Mouse (Mus musculus): ENCODE measurements around the gene Cyp8b1. TPM values are rescaled to one million over a fixed set of nuclear protein-coding genes. Genes with fewer than 3 reads are reported as not detected.

The Cyp8b1 gene
- total RNA-seq, 2 experiments from 2014 or later, result not detected

GRCm38 (mm10) chr9:121895392-121895993 is 20.6 kb downstream of the Cyp8b1 start:
- intact Hi-C loops (cut with DNase I), result no loop called here
- DNase-seq (ENCODE audit: low spot score), result peak; percentile 33

GRCm38 (mm10) chr9:121894447-121894846 is 21.7 kb downstream of the Cyp8b1 start:
- intact Hi-C loops (cut with DNase I), result no loop called here
- no peak for DNase-seq (ENCODE audit: low spot score)

GRCm38 (mm10) chr9:121892057-121892687 is 23.9 kb downstream of the Cyp8b1 start:
- no peak for DNase-seq (ENCODE audit: low spot score)
- intact Hi-C loops (cut with DNase I), result no loop called here

DNA sequence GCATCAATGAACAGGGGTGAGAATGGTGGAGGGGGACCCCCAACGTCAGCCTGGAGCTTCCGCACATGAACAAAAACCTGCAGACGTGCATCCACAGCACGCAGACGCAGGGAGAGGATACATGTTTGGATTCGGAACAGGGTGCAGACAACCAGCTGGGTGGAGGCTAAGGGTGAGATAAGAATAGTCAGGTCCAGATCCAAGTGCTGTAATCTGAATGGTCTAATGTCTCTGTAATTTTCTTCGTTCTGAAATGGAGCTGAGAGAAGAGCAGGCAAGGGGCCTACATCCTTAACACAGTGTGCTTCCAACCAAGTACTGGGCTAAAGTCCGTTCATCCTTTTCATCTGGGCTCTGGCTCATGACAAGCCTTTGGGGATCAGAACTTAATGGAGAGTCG is 24.8 kb downstream of the Cyp8b1 start:
- DNase-seq (ENCODE audit: low spot score), result no peak
- intact Hi-C loops (cut with DNase I), result no loop called here

- peak; percentile 71 for DNase-seq (ENCODE audit: low spot score)
- intact Hi-C loops (cut with DNase I), result no loop called here
These were observed 25.6 kb downstream of the Cyp8b1 start for GRCm38 (mm10) chr9:121890441-121890941.

GRCm38 (mm10) chr9:121889927-121890440 is 26.1 kb downstream of the Cyp8b1 start:
- DNase-seq (ENCODE audit: low spot score), result no peak
- intact Hi-C loops (cut with DNase I), result no loop called here

DNA sequence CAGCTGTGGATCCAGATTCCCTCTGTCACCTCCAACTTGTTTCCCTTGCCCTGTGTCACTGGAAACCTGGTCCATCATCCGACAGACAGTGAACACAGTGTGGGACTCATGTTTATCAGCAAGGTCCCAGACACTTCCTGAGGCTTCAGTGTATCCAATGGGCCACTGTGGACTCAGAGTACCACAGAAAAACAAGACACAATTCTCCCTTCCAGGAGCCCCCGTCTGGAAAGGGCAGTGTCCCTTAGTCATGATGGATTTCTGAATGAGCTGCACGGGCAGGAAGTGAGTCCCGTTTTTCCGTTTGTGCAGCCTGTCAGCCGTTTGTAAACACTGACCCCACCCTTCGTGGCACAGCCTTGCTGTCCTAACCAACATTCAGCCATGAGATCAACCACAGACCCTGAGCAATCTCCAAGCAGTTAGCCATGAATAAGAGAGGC is 34.1 kb downstream of the Cyp8b1 start:
- intact Hi-C loops (cut with DNase I), result no loop called here
- peak; percentile 30 for DNase-seq (ENCODE audit: low spot score)

GRCm38 (mm10) chr9:121881301-121881700 is 34.8 kb downstream of the Cyp8b1 start:
- DNase-seq (ENCODE audit: low spot score), result no peak
- intact Hi-C loops (cut with DNase I), result no loop called here

DNA sequence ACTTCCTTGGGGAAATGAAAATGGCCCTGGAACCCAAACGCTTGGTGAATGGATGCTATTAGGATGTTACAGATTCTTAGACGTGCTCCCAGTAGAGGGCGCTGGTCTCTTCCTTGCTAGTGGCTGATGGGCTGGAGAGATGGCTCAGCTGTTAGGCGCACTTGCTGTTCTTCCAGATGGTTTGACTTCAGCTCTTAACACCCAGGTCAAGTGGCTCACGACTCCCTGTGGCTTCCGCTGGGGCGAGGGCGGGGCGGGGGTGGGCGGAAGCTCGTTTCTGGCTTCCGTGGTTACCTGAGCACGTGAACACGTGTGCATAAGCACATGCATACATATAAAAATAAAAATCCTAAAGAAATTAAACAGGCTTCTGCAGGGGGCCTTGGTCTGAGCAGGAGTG is 35.3 kb downstream of the Cyp8b1 start:
- DNase-seq (ENCODE audit: low spot score), result peak; percentile 46
- intact Hi-C loops (cut with DNase I), result no loop called here

DNA sequence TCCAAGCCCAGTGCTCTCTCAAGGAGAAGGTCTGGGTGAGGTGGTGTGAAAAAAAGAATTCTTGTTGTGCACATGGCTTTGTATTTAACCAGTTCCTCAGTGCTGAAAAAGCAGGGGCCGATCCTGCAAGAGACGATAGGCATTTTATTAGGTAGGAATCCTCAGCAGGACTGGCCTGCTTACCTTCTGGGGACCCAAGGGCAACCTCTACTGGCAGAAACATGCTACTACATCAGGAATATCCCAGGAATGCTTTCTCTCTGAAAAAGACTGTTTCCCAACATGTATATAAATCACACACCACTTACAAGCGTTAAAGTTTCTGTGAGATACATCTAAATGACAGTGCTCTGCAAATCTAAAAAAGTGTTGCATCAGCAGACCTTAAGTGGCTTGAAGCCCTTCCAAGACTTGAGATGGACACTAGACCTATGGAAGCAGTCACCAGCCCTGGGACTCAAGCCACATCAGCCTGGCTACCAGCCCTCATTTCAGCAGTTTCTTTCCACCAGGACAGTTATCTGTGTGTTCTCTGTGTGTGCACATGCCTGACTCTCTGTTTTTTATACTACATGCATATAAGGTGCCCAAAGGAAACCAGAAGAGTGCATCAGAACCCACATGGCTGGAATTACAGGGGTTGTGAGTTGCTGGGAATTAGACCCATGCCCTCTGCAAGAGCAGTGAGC is 38.9 kb downstream of the Cyp8b1 start:
- no peak for DNase-seq (ENCODE audit: low spot score)

DNA sequence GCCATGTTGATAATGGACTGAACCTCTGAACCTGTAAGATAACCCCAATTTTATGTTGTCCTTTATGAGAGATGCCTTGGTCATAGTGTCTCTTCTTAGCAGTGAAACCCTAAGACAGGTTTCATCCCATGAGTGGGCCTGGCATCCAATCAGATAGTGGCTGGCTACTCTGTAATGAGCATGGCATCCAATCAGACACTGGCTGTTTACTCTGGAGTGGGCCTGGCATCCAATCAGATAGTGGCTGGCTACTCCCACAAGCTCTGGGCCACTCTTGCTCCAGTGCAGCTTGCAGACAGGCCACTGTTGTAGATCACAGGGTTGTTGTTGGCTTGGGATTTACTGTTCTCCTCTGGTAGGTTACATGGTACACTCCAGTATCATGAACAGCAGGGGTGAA is 42.5 kb downstream of the Cyp8b1 start:
- no peak for DNase-seq (ENCODE audit: low spot score)
- intact Hi-C loops (cut with DNase I), result no loop called here

More for the DNA sequence above, 38.9 kb downstream of the Cyp8b1 start:
- intact Hi-C loops (cut with DNase I), result loop anchor here (1.0 to 5.0 kb wide), 2 partner anchors 30 to 110 kb away; no protein-coding TSS in a partner anchor

GRCm38 (mm10) chr9:121872062-121872683 is 43.9 kb downstream of the Cyp8b1 start:
- intact Hi-C loops (cut with DNase I), result no loop called here

GRCm38 (mm10) chr9:121869973-121870515 is 46.1 kb downstream of the Cyp8b1 start:
- no peak for DNase-seq (ENCODE audit: low spot score)
- intact Hi-C loops (cut with DNase I), result no loop called here

More at GRCm38 (mm10) chr9:121872062-121872683, 43.9 kb downstream of the Cyp8b1 start:
- DNase-seq (ENCODE audit: low spot score), result no peak

DNA sequence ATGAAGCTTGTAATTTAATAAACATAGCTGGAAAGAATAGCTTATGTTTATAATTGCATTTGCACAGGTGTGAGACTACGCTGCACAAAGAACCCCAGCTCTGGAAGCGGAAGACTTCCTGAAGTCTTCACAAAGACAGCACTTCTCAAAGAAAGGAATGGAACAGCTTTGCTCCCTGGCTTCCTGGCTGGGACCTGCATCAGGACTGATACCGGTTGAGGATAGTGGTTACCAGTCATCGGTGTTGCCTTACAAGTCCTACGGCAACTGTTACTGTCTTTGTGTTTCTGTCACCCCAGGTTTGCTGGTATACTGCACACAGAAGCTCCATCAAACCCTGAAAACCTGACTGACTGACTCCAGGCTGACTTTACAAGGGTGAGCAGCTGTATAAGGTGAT is 46.7 kb downstream of the Cyp8b1 start:
- DNase-seq (ENCODE audit: low spot score), result no peak
- intact Hi-C loops (cut with DNase I), result no loop called here

DNA sequence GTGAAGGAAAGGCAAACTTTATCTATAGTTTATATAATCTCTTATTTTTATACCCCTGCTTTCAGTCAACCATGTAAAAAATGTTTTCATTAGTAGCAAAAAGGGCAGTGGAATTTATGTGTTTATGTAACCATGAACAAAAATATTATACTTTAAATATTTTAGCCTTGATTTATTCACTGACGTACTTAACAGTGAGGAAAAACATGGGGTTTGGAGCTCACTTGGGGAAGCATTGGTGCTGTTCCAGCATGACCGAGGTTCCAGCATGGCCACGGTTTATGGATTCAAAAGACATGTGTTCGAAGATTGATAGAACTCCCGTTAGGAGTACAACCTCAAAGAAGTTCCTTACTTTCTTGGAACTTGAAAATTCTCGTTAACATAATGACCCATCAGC is 47.9 kb downstream of the Cyp8b1 start:
- intact Hi-C loops (cut with DNase I), result no loop called here
- no peak for DNase-seq (ENCODE audit: low spot score)

GRCm38 (mm10) chr9:121867632-121868031 is 48.5 kb downstream of the Cyp8b1 start:
- no peak for DNase-seq (ENCODE audit: low spot score)
- intact Hi-C loops (cut with DNase I), result no loop called here

DNA sequence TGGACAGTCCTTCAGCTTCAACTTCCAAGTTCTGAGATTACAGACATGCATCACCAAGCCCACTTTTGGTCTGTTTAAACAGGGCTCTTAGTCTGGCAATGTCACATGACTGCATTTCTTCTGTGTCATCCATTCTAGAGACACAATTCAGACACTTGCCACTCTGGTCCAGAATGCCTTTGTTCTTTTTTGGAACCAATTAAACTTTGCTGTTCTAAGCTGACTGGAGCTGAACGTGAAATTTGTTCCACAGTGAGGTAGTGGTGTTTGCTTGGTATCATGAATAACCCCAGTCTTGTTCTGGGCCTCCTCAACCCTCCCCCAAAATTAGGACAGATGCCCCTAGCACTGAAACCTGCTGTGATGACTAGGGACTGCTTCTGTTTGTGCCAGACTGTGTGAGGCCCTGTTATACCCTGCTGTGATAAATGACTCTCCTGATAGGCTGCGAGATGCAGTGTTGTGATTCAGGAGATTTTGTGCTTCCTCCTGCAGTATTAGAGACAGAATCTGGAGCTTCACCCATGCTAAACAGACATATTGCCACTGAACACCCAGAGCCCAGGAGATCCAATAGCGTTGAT is 50.6 kb downstream of the Cyp8b1 start:
- intact Hi-C loops (cut with DNase I), result no loop called here
- DNase-seq (ENCODE audit: low spot score), result no peak

DNA sequence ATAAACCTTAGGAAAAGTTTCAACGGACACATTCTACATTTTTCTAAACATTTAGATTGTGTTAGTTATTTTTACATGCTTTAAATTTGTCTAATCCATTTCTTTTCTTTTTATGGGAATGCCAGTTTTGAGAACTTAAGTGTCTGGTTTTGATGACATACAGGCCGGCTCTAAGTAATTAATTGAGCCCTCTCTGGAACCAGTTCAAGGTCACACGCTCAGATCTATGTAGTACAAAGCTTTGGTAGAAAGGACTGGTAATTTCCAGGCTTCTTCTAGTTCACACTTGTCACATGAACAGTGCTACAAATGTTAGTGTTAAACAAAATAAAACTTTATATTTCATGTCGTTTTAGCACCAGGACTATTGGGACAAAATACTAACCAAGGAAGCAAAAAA is 51.3 kb downstream of the Cyp8b1 start:
- intact Hi-C loops (cut with DNase I), result no loop called here
- DNase-seq (ENCODE audit: low spot score), result no peak
